Mouse (Mus musculus) adrenal gland, adult 8-10 months (tissue): ENCODE measurements around the gene Dus2. TPM values are rescaled to one million over a fixed set of nuclear protein-coding genes. Genes with fewer than 3 reads are reported as not detected.
"Not testable (repeated sequence)": the region's sequence is repeated elsewhere in the genome, so short reads cannot be mapped to it uniquely, and the experiment has no call there.

ENCODE experiments used
- DNase-seq: peaks from one replicate; pipeline ENCODE4 v3.0.0; 2022
- total RNA-seq, 4 experiments: library from RNA; stranded (reverse); gene quantifications; 2 replicates each; pipeline ENCODE4 v1.2.4; 2022

Gene Dus2
- total RNA-seq, 4 experiments from 2014 or later: 16.1 to 26.6 (median 22.3) TPM

- no peak for DNase-seq
Measured at GRCm38 (mm10) chr8:105991546-105991945, 409 bp downstream of the Dus2 start.

GRCm38 (mm10) chr8:105992499-105992898 is 1.4 kb downstream of the Dus2 start:
- DNase-seq: no peak

GRCm38 (mm10) chr8:105993226-105993625 is 2.1 kb downstream of the Dus2 start:
- DNase-seq: no peak

- no peak for DNase-seq
Measured at GRCm38 (mm10) chr8:105996359-105996758, 5.2 kb downstream of the Dus2 start.

GRCm38 (mm10) chr8:105998971-105999370 is 7.8 kb downstream of the Dus2 start:
- DNase-seq: no peak

GRCm38 (mm10) chr8:106001908-106002307 is 10.8 kb downstream of the Dus2 start:
- no peak for DNase-seq

GRCm38 (mm10) chr8:106004538-106005207 is 13.5 kb downstream of the Dus2 start:
- DNase-seq: no peak

GRCm38 (mm10) chr8:106005875-106006274 is 14.7 kb downstream of the Dus2 start, which contains the start of gene Dpep2nb:
Dpep2nb (minus strand) TSS chr8:106005975.
- DNase-seq: no peak

GRCm38 (mm10) chr8:106006413-106006812 is 15.3 kb downstream of the Dus2 start:
- no peak for DNase-seq

GRCm38 (mm10) chr8:106007135-106007534 is 16.0 kb downstream of the Dus2 start:
- DNase-seq: no peak

GRCm38 (mm10) chr8:106007891-106008290 is 16.8 kb downstream of the Dus2 start:
- not testable (repeated sequence) for DNase-seq

GRCm38 (mm10) chr8:106010748-106011642 is 19.9 kb downstream of the Dus2 start:
- peak; percentile 90 for DNase-seq

- no peak for DNase-seq
Measured at GRCm38 (mm10) chr8:106011643-106011986, 20.5 kb downstream of the Dus2 start, which contains the start of gene Ddx28. Ddx28 (minus strand) TSS chr8:106011882.

GRCm38 (mm10) chr8:106012203-106012602 is 21.1 kb downstream of the Dus2 start:
- DNase-seq: not testable (repeated sequence)

GRCm38 (mm10) chr8:106016284-106016683 is 25.1 kb downstream of the Dus2 start:
- DNase-seq: no peak

- no peak for DNase-seq
Measured at GRCm38 (mm10) chr8:106017130-106017529, 26.0 kb downstream of the Dus2 start.

GRCm38 (mm10) chr8:106018039-106018438 is 26.9 kb downstream of the Dus2 start:
- no peak for DNase-seq

GRCm38 (mm10) chr8:106022483-106022882 is 31.3 kb downstream of the Dus2 start:
- DNase-seq: peak; percentile 49

GRCm38 (mm10) chr8:106038721-106039120 is 47.6 kb downstream of the Dus2 start:
- no peak for DNase-seq

GRCm38 (mm10) chr8:106039605-106040004 is 48.5 kb downstream of the Dus2 start:
- DNase-seq: no peak

- DNase-seq: no peak
Measured at GRCm38 (mm10) chr8:106040218-106040617, 49.1 kb downstream of the Dus2 start.

GRCm38 (mm10) chr8:106043055-106043454 is 51.9 kb downstream of the Dus2 start:
- DNase-seq: no peak

- DNase-seq: no peak
Measured at GRCm38 (mm10) chr8:106044151-106044550, 53.0 kb downstream of the Dus2 start.
